Mouse (Mus musculus) forebrain, embryonic 14.5 days (tissue): Measurements from ENCODE around the gene Hand2. TPM values are rescaled to one million over a fixed set of nuclear protein-coding genes. Genes with fewer than 3 reads are reported as not detected.
A peak's percentile ranks its signal among the peaks of the same experiment; 100 is the strongest.

ENCODE experiments used
- ATAC-seq: fragments of 200-750 bp; cut with Nextera tagmentation; 2 replicates; pipeline ENCODE4 v1.8.0; 2017; ENCODE audit warnings: mild to moderate bottlenecking, moderate library complexity
- DNase-seq: peaks from one replicate; pipeline ENCODE4 v3.0.0-alpha.2; 2015; ENCODE audit warnings: low spot score
- H3K27ac ChIP-seq: fragments of 300-500 bp; sonication (generic); 2 replicates; pipeline ENCODE4 v1.5.1; 2014; ENCODE audit warnings: low read depth, mild to moderate bottlenecking, control low read depth, low read length, moderate library complexity
- H3K27me3 ChIP-seq: fragments of 300-500 bp; sonication (generic); replicated peaks from 2 replicates; pipeline ENCODE4 v1.6.1; 2014; ENCODE audit warnings: low read length, control low read depth, mixed read lengths; ENCODE audit not compliant: control insufficient read depth, insufficient read depth
- H3K36me3 ChIP-seq: fragments of 300-500 bp; sonication (generic); 2 replicates; pipeline ENCODE4 v1.6.1; 2014; ENCODE audit warnings: low read length, control low read depth; ENCODE audit not compliant: control insufficient read depth, insufficient read depth
- H3K4me1 ChIP-seq: fragments of 300-500 bp; sonication (generic); 2 replicates; pipeline ENCODE4 v1.6.1; 2014; ENCODE audit warnings: antibody characterized with exemption, low read length, control low read depth; ENCODE audit not compliant: control insufficient read depth, insufficient read depth
- H3K4me2 ChIP-seq: fragments of 300-500 bp; sonication (generic); 2 replicates; pipeline ENCODE4 v1.6.1; 2014; ENCODE audit warnings: mild to moderate bottlenecking, control low read depth, low read length
- H3K4me3 ChIP-seq: fragments of 300-500 bp; sonication (generic); 2 replicates; pipeline ENCODE4 v1.5.1; 2014; ENCODE audit warnings: low read depth, low read length, control low read depth
- H3K9ac ChIP-seq: fragments of 300-500 bp; sonication (generic); 2 replicates; pipeline ENCODE4 v1.6.1; 2014; ENCODE audit warnings: mild to moderate bottlenecking, low read length, control low read depth, moderate library complexity
- H3K9me3 ChIP-seq: fragments of 300-500 bp; sonication (generic); replicated peaks from 2 replicates; pipeline ENCODE4 v1.6.1; 2016; ENCODE audit warnings: low read length, control low read depth, mixed read lengths; ENCODE audit not compliant: control insufficient read depth
- WGBS: fragments of 180-500 bp; shearing (Covaris S2); extraction: QIAGEN DNeasy Blood & Tissue Kit; methylation state at CpG from one replicate; pipeline ENCODE4 v1.1.7; 2014; 5-methylcytosine and 5-hydroxymethylcytosine counted together
- polyA plus RNA-seq: library from polyadenylated mRNA; unstranded; fragments of >200 nt; fragmentation: Nextera tagmentation; extraction: Ambion mirVana; gene quantifications from 2 replicates; pipeline ENCODE4 v1.2.1, GENCODE M21; 2014

Hand2 gene
- polyA plus RNA-seq, 1 experiment from 2014 or later: not detected

- no peaks in the 10 kb centered on the region for H3K9me3 ChIP-seq
- no peak overlapping the region for H3K9ac ChIP-seq
- no peaks in the 10 kb centered on the region for H3K36me3 ChIP-seq
- ATAC-seq: peak; percentile 30; the same call in 1 of the 2 replicates
- peak overlapping the region; percentile 10; the same call in 1 of the 2 replicates for H3K4me3 ChIP-seq
- peak overlapping the region; percentile 12; the same call in 1 of the 2 replicates for H3K4me2 ChIP-seq
- H3K4me1 ChIP-seq: no peaks in the 10 kb centered on the region
- H3K27ac ChIP-seq: no peak overlapping the region
- WGBS: 1% methylated on average over 19 of the region's 19 CpGs
- H3K27me3 ChIP-seq: peaks cover 85% of the 10 kb centered on the region
- DNase-seq: no peak
Observed at GRCm38 (mm10) chr8:57328931-57329341, 8.2 kb downstream of the Hand2 start.

- peaks cover 88% of the 10 kb centered on the region for H3K27me3 ChIP-seq
- DNase-seq (no peak), ATAC-seq (no peak)
- H3K9ac ChIP-seq: no peak overlapping the region
- no peak overlapping the region for H3K4me2 ChIP-seq
- H3K36me3 ChIP-seq: no peaks in the 10 kb centered on the region
- H3K9me3 ChIP-seq: no peaks in the 10 kb centered on the region
- no peaks in the 10 kb centered on the region for H3K4me1 ChIP-seq
- H3K4me3 ChIP-seq: no peak overlapping the region
- no peak overlapping the region for H3K27ac ChIP-seq
- 7% methylated on average over 2 of the region's 2 CpGs for WGBS
Observed at GRCm38 (mm10) chr8:57330106-57330505, 9.3 kb downstream of the Hand2 start.

GRCm38 (mm10) chr8:57331727-57332630, 11.2 kb downstream of the Hand2 start:
- Histone ChIP-seq H3K27ac (no peak overlapping the region), H3K4me3 (no peak overlapping the region), H3K36me3 (no peaks in the 10 kb centered on the region), H3K4me2 (no peak overlapping the region), H3K4me1 (no peaks in the 10 kb centered on the region), H3K27me3 (peaks cover 89% of the 10 kb centered on the region), H3K9ac (no peak overlapping the region), H3K9me3 (no peaks in the 10 kb centered on the region)
- WGBS: 1% methylated on average over 29 of the region's 29 CpGs
- no peak for ATAC-seq
- no peak for DNase-seq

- Histone ChIP-seq H3K36me3 (no peaks in the 10 kb centered on the region), H3K9me3 (no peaks in the 10 kb centered on the region), H3K4me3 (no peak overlapping the region), H3K9ac (no peak overlapping the region), H3K4me2 (no peak overlapping the region), H3K27ac (no peak overlapping the region), H3K4me1 (no peaks in the 10 kb centered on the region), H3K27me3 (peaks cover 89% of the 10 kb centered on the region)
- DNase-seq (no peak), ATAC-seq (no peak)
- under 1% methylated on average over 26 of the region's 26 CpGs for WGBS
Observed at GRCm38 (mm10) chr8:57332676-57333482, 12.1 kb downstream of the Hand2 start.

GRCm38 (mm10) chr8:57333483-57333770, 12.6 kb downstream of the Hand2 start:
- H3K27ac ChIP-seq: no peak overlapping the region
- no peak overlapping the region for H3K4me3 ChIP-seq
- under 1% methylated on average over 9 of the region's 9 CpGs for WGBS
- no peaks in the 10 kb centered on the region for H3K9me3 ChIP-seq
- H3K4me2 ChIP-seq: no peak overlapping the region
- no peaks in the 10 kb centered on the region for H3K36me3 ChIP-seq
- peaks cover 90% of the 10 kb centered on the region for H3K27me3 ChIP-seq
- H3K4me1 ChIP-seq: no peaks in the 10 kb centered on the region
- peak; percentile 75 for ATAC-seq
- H3K9ac ChIP-seq: no peak overlapping the region
- DNase-seq: peak; percentile 75

GRCm38 (mm10) chr8:57333795-57334551, 13.2 kb downstream of the Hand2 start:
- WGBS: under 1% methylated on average over 41 of the region's 41 CpGs
- ATAC-seq: peak; percentile 30; the same call in 1 of the 2 replicates
- H3K9me3 ChIP-seq: no peaks in the 10 kb centered on the region
- H3K27ac ChIP-seq: no peak overlapping the region
- H3K4me3 ChIP-seq: no peak overlapping the region
- peaks cover 93% of the 10 kb centered on the region for H3K27me3 ChIP-seq
- H3K36me3 ChIP-seq: no peaks in the 10 kb centered on the region
- no peak for DNase-seq
- H3K9ac ChIP-seq: no peak overlapping the region
- no peaks in the 10 kb centered on the region for H3K4me1 ChIP-seq
- no peak overlapping the region for H3K4me2 ChIP-seq

- DNase-seq (no peak), ATAC-seq (no peak)
- H3K9me3 ChIP-seq: no peaks in the 10 kb centered on the region
- H3K4me3 ChIP-seq: no peak overlapping the region
- under 1% methylated on average over 5 of the region's 5 CpGs for WGBS
- no peak overlapping the region for H3K9ac ChIP-seq
- no peaks in the 10 kb centered on the region for H3K36me3 ChIP-seq
- H3K27ac ChIP-seq: no peak overlapping the region
- no peaks in the 10 kb centered on the region for H3K4me1 ChIP-seq
- H3K4me2 ChIP-seq: no peak overlapping the region
- H3K27me3 ChIP-seq: peaks cover 93% of the 10 kb centered on the region
Observed at GRCm38 (mm10) chr8:57334714-57335113, 13.9 kb downstream of the Hand2 start.

- no peak overlapping the region for H3K4me3 ChIP-seq
- H3K4me2 ChIP-seq: no peak overlapping the region
- H3K27ac ChIP-seq: no peak overlapping the region
- no peaks in the 10 kb centered on the region for H3K4me1 ChIP-seq
- H3K36me3 ChIP-seq: no peaks in the 10 kb centered on the region
- 29% methylated on average over 4 of the region's 4 CpGs for WGBS
- no peaks in the 10 kb centered on the region for H3K9me3 ChIP-seq
- ATAC-seq (no peak), DNase-seq (no peak)
- no peak overlapping the region for H3K9ac ChIP-seq
- peaks cover 91% of the 10 kb centered on the region for H3K27me3 ChIP-seq
Observed at GRCm38 (mm10) chr8:57337271-57338030, 16.7 kb downstream of the Hand2 start.
